Mouse (Mus musculus): ENCODE measurements around the gene Selenbp2. TPM values are rescaled to one million over a fixed set of nuclear protein-coding genes. Genes with fewer than 3 reads are reported as not detected.
A peak's percentile ranks its signal among the peaks of the same experiment; 100 is the strongest.
"Not testable (repeated sequence)": the region's sequence is repeated elsewhere in the genome, so short reads cannot be mapped to it uniquely, and the experiment has no call there.

Gene Selenbp2
- polyA plus RNA-seq (2012; rRNA removed) = 2.1 and 2.4 TPM in 2 replicates

DNA sequence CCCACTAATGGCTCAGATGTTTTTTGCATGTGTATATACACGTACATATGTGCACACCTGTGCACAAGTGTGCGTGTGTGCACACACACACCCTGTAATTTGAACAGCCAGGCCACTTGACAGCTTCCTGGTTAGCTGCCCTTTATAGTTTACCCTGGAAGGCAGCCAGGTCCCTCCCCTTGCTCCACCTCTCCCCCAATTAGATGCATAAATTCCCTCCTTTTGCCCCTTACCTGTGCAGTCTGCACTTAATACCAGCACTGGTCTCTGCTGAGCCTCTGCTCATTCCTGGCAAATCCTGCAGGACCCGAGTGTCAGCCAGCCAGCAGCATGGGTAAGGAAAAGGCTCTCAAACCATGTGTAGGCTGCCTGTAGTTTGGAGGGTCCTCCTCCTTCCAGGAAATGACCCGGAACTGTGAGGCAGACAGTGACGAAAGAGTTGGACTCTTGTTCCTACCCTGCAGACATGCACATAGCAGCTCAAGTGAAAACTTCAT, at the start of gene Selenbp2:
Gene Selenbp2, plus strand, starts transcription at position 228 of the 497 bp plus-strand sequence.
- TF ChIP-seq CTCF (IDR thresholded peaks at IDR 0.05; ENCODE audit: extremely low read depth, insufficient read length, insufficient replicate concordance, low read depth, low read length) (no peak), POLR2A (IDR thresholded peaks at IDR 0.05; ENCODE audit: low read depth, low read length) (no peak)
- Histone ChIP-seq H3K27me3 (ENCODE audit: control insufficient read depth, insufficient read depth, low read length) (no peaks in the 10 kb centered on the region), H3K4me3 (ENCODE audit: low read depth, low read length) (peak within 1 kb of the TSS; percentile 20), H3K36me3 (ENCODE audit: control insufficient read depth, insufficient read depth, low read length) (no peaks in the 10 kb centered on the region), H3K4me1 (ENCODE audit: control insufficient read depth, insufficient read depth, insufficient read length, low read length) (peaks cover 17% of the 10 kb centered on the region), H3K27ac (ENCODE audit: insufficient read depth, low read depth, low read length) (0 out of 2 replicates have a peak within 1 kb of the TSS, but pooled peaks have one; percentile 13)
- 15% methylated on average over 5 of the region's 5 CpGs for WGBS

- 13% methylated on average over 6 of the region's 6 CpGs for WGBS
These were observed 44.4 kb upstream of the Selenbp2 start for GRCm38 (mm10) chr3:94648755-94649590.

DNA sequence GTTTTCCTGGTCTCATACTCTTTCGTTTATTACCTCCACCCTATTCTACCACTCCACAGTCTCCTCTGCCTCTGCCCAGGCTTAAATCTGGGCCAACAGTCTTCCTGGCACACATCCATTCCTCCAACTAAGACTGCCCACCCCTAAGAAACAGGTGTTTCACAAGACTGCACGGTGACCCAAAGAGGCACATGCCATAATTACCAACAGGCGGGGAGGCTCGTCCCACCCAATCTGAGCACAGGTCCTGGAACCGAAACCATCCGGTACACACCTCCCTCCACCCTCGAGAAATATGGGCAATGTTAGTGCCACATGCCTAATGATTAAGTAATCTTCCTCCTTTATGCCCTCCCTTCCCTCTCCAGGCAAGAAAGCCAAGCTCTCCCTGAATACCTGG, 42.9 kb upstream of the Selenbp2 start:
- Histone ChIP-seq H3K27ac (ENCODE audit: insufficient read depth, low read depth, low read length) (no peak overlapping the region; the same call in 1 of the 2 replicates), H3K36me3 (ENCODE audit: control insufficient read depth, insufficient read depth, low read length) (no peaks in the 10 kb centered on the region), H3K4me1 (ENCODE audit: control insufficient read depth, insufficient read depth, insufficient read length, low read length) (peaks cover 16% of the 10 kb centered on the region; the same call in 1 of the 2 replicates), H3K4me3 (ENCODE audit: low read depth, low read length) (no peak overlapping the region), H3K27me3 (ENCODE audit: control insufficient read depth, insufficient read depth, low read length) (no peaks in the 10 kb centered on the region)
- 24% methylated on average over 7 of the region's 7 CpGs for WGBS
- TF ChIP-seq CTCF (IDR thresholded peaks at IDR 0.05; ENCODE audit: extremely low read depth, insufficient read length, insufficient replicate concordance, low read depth, low read length) = no peak
- TF ChIP-seq POLR2A (IDR thresholded peaks at IDR 0.05; ENCODE audit: low read depth, low read length) = no peak

More at GRCm38 (mm10) chr3:94648755-94649590, 44.4 kb upstream of the Selenbp2 start:
- Histone ChIP-seq H3K4me3 (ENCODE audit: low read depth, low read length) (no peak overlapping the region), H3K36me3 (ENCODE audit: control insufficient read depth, insufficient read depth, low read length) (no peaks in the 10 kb centered on the region), H3K4me1 (ENCODE audit: control insufficient read depth, insufficient read depth, insufficient read length, low read length) (peaks cover 16% of the 10 kb centered on the region; the same call in 1 of the 2 replicates), H3K27me3 (ENCODE audit: control insufficient read depth, insufficient read depth, low read length) (no peaks in the 10 kb centered on the region), H3K27ac (ENCODE audit: insufficient read depth, low read depth, low read length) (peak overlapping the region; percentile 47)
- TF ChIP-seq POLR2A (IDR thresholded peaks at IDR 0.05; ENCODE audit: low read depth, low read length) (no peak), CTCF (IDR thresholded peaks at IDR 0.05; ENCODE audit: extremely low read depth, insufficient read length, insufficient replicate concordance, low read depth, low read length) (no peak)

DNA sequence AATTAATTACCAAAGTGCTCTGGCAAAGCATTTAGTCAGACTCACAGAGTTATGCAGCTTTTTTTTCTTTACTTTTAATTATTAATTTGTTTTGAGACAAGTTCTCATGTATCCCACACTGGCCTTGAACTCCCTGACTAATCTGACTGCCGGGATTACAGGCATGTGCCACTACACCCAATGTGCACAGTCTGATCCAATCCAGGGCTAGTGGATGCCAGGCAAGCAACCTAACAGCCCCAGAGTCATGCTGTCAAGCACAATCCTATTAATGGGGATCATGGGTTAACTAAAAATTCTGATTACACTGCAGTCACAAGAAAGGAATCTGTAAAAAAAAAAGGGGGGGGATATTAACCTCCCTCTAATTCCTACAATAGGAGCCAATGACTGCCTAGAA, 39.4 kb upstream of the Selenbp2 start:
- H3K27me3 ChIP-seq (ENCODE audit: control insufficient read depth, insufficient read depth, low read length); H3K27ac ChIP-seq (ENCODE audit: insufficient read depth, low read depth, low read length); H3K4me3 ChIP-seq (ENCODE audit: low read depth, low read length); H3K36me3 ChIP-seq (ENCODE audit: control insufficient read depth, insufficient read depth, low read length): not testable (repeated sequence)
- WGBS = 40% methylated on average over 1 of the region's 1 CpGs
- H3K4me1 ChIP-seq (ENCODE audit: control insufficient read depth, insufficient read depth, insufficient read length, low read length) = peaks cover 13% of the 10 kb centered on the region; the same call in 1 of the 2 replicates

- not testable (repeated sequence) for H3K36me3 ChIP-seq (ENCODE audit: control insufficient read depth, insufficient read depth, low read length); H3K27me3 ChIP-seq (ENCODE audit: control insufficient read depth, insufficient read depth, low read length); H3K4me1 ChIP-seq (ENCODE audit: control insufficient read depth, insufficient read depth, insufficient read length, low read length)
- Histone ChIP-seq H3K4me3 (ENCODE audit: low read depth, low read length) (peak overlapping the region; percentile 86), H3K27ac (ENCODE audit: insufficient read depth, low read depth, low read length) (peak overlapping the region; percentile 81)
- WGBS = 4% methylated on average over 26 of the region's 47 CpGs
These were observed 35.3 kb upstream of the Selenbp2 start for GRCm38 (mm10) chr3:94657852-94658739.

DNA sequence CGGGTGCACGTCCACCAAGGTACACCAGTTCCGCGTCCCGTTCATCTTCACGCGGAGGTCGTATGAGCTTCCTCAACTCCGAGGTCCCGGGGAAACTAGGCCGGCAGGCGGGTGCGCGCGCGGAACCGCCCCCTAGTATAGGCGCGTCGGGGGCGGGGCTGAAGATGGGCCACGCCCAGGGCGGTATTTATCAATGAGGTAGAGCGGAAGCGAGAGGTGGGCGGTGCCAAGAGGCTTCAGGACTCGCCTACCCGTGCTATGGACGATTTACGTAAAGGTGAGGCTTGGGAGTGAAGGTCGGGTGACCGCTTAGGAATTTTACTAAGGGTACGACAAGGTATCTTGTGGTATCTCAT, 34.6 kb upstream of the Selenbp2 start, which contains the start of gene Tuft1:
Gene Tuft1, minus strand, starts transcription at position 133 of the 356 bp plus-strand sequence.
- not testable (repeated sequence) for H3K4me1 ChIP-seq (ENCODE audit: control insufficient read depth, insufficient read depth, insufficient read length, low read length); H3K27me3 ChIP-seq (ENCODE audit: control insufficient read depth, insufficient read depth, low read length); H3K36me3 ChIP-seq (ENCODE audit: control insufficient read depth, insufficient read depth, low read length)
- peak within 1 kb of the TSS; percentile 81 for H3K27ac ChIP-seq (ENCODE audit: insufficient read depth, low read depth, low read length)
- WGBS = 0% methylated on average over 22 of the region's 33 CpGs
- peak within 1 kb of the TSS; percentile 86 for H3K4me3 ChIP-seq (ENCODE audit: low read depth, low read length)

DNA sequence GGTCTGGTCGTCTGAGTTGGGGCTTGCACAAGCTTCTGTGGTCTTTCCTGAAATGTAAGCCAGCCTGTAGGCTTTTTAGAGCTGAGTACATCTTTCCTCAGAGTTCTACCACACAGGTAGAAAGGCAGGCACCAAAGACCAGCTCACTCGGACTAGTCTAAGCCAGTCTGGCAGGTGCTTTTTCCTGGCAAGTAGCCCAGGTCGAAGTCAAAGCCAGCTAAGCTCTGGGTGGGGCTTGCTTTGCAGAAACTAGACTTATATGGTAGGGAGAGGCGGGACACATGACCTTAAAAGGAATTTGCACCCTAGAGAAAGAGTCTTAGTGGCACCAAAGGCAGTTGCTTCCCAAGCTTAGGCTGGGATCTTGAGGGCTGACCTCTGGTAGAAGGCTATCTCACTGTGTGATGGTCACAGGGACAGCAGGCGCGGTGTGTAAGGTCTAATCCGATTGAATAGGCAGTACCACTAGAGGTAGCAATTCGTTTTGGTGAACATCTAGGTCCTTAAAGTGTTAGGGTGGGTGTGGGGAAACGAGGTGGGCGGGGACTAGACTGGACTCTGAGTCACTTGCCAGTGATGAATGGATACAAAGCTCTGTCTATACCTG, 34.1 kb upstream of the Selenbp2 start:
- peak overlapping the region; percentile 77 for H3K27ac ChIP-seq (ENCODE audit: insufficient read depth, low read depth, low read length)
- H3K27me3 ChIP-seq (ENCODE audit: control insufficient read depth, insufficient read depth, low read length); H3K36me3 ChIP-seq (ENCODE audit: control insufficient read depth, insufficient read depth, low read length); H3K4me1 ChIP-seq (ENCODE audit: control insufficient read depth, insufficient read depth, insufficient read length, low read length); H3K4me3 ChIP-seq (ENCODE audit: low read depth, low read length): not testable (repeated sequence)
- 13% methylated on average over 8 of the region's 10 CpGs for WGBS

DNA sequence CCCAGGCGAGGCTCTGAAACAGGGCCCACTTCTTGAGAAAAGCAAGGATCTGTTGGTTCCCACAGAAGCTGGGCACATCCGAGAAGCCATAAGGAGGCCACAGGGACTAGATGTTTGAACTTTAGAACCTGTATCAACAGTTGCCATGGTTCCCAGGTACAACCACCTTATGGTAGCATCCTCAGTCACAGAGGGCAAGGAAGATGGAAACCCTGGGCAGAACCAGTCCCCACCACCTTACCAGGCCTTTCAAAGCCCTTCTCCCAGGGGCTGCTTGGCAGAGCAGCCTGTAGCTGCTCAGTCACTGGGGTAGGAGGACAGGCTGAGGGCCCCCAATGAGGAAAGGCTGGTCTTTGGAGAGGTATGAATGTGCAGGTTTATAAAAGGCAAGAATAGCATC, 32.5 kb upstream of the Selenbp2 start:
- not testable (repeated sequence) for H3K27ac ChIP-seq (ENCODE audit: insufficient read depth, low read depth, low read length); H3K4me3 ChIP-seq (ENCODE audit: low read depth, low read length)
- WGBS = 80% methylated on average over 2 of the region's 2 CpGs

More for the DNA sequence above, 32.5 kb upstream of the Selenbp2 start:
- H3K27me3 ChIP-seq (ENCODE audit: control insufficient read depth, insufficient read depth, low read length); H3K36me3 ChIP-seq (ENCODE audit: control insufficient read depth, insufficient read depth, low read length); H3K4me1 ChIP-seq (ENCODE audit: control insufficient read depth, insufficient read depth, insufficient read length, low read length): not testable (repeated sequence)
